Mouse (Mus musculus): Measurements from ENCODE around the gene Dgkg. TPM values are rescaled to one million over a fixed set of nuclear protein-coding genes. Genes with fewer than 3 reads are reported as not detected.
A peak's percentile ranks its signal among the peaks of the same experiment; 100 is the strongest.

The Dgkg gene
- polyA plus RNA-seq, 1 experiment = 1.5 TPM

DNA sequence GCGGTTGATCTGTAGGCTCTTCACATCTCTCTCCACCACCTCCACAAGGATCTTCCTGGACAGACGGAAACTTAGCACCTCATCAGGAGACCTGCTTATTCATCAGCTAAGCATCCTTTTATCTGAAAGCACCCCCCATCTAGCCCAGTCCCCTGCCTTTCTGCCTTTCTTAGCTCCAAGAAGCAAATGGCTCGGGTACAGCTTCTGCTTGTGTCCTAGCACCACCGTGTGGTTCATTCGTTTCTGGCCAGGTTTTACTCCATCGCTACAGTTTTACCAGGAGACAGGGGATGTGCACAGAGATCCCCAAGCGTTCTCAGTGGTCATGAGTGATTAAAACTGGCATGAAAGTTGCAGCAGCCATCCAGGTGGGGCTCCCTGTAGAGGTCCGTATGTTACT, 79.4 kb downstream of the Dgkg start:
- Histone ChIP-seq H3K27ac (ENCODE audit: insufficient read depth, low read length) (no peak overlapping the region), H3K9me3 (replicated peaks; ENCODE audit: control insufficient read depth, insufficient read depth, low read length, poor library complexity, severe bottlenecking) (no peaks in the 10 kb centered on the region), H3K9ac (ENCODE audit: low read depth, poor library complexity, severe bottlenecking) (no peak overlapping the region), H3K4me1 (ENCODE audit: control insufficient read depth, insufficient read depth, low read length) (no peaks in the 10 kb centered on the region), H3K4me3 (ENCODE audit: low read depth, low read length) (no peak overlapping the region), H3K36me3 (ENCODE audit: control insufficient read depth, insufficient read depth, low read length, poor library complexity, severe bottlenecking) (no peaks in the 10 kb centered on the region), H3K27me3 (ENCODE audit: control insufficient read depth, insufficient read depth, low read length, poor library complexity, severe bottlenecking) (no peaks in the 10 kb centered on the region)
- TF ChIP-seq CTCF (IDR thresholded peaks at IDR 0.05; ENCODE audit: low read depth, low read length) (peak; percentile 32), EP300 (IDR thresholded peaks at IDR 0.05; ENCODE audit: insufficient read depth, low read depth, low read length) (no peak)

DNA sequence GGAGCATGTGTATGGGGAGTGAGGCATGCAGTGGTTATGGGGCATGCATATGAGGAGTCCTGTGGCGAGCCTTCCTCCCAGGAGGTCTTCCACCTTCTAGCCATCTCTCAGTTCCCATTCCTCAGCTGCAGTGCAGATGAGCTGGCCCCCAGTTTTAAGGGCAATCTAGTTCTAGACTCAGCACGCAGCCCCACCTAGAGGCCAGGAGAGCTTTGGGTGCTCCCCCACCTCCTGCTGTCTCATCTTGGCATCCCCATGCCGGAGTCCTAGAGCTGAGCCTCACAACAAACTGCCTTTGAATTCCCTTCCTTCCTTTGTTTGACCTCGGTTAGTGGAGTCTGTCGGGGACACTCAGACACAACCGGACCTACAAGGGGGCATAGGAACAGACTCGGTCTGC, 82.9 kb downstream of the Dgkg start:
- Histone ChIP-seq H3K9me3 (replicated peaks; ENCODE audit: control insufficient read depth, insufficient read depth, low read length, poor library complexity, severe bottlenecking) (no peaks in the 10 kb centered on the region), H3K27ac (ENCODE audit: insufficient read depth, low read length) (no peak overlapping the region), H3K4me1 (ENCODE audit: control insufficient read depth, insufficient read depth, low read length) (no peaks in the 10 kb centered on the region), H3K4me3 (ENCODE audit: low read depth, low read length) (no peak overlapping the region), H3K9ac (ENCODE audit: low read depth, poor library complexity, severe bottlenecking) (no peak overlapping the region), H3K27me3 (ENCODE audit: control insufficient read depth, insufficient read depth, low read length, poor library complexity, severe bottlenecking) (no peaks in the 10 kb centered on the region), H3K36me3 (ENCODE audit: control insufficient read depth, insufficient read depth, low read length, poor library complexity, severe bottlenecking) (no peaks in the 10 kb centered on the region)
- no peak for TF ChIP-seq POLR2A (IDR thresholded peaks at IDR 0.05; ENCODE audit: insufficient read depth, low read length)
- TF ChIP-seq CTCF (IDR thresholded peaks at IDR 0.05; ENCODE audit: low read depth, low read length) = peak; percentile 30
- TF ChIP-seq EP300 (IDR thresholded peaks at IDR 0.05; ENCODE audit: insufficient read depth, low read depth, low read length) = no peak

DNA sequence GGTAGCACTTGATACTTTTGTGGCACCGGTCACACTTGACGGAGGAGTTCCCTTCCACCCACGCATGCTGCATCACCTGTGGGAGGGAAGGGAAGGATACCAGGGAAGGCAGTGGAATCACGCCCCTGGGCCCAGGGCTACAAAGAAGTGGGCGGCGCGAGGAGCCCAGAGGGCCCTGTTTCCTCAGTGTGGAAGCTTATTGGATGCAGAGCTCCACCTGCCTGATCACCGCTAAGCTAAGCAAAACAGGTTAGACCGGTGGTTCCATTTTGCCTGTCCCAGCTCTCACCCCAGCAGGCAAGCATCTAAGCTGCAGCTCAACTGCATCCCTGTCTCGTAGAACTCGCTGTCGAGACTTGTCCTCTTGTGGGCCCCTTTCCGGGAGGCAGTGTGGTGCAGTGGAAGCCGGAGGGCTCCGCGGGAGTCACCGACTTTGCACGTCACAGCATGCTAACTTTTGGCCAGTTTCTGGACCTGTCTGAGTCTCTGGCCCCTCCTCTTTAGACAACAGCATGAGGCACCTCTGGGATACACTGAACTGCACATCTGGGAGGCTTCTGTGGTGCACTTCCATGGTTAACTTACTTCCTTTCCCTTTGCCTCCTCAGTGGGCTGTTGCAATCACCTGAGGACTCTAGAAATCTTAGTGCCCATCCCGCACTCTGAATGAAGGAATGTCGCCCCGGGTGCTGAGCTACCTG, 84.2 kb downstream of the Dgkg start:
- no peaks in the 10 kb centered on the region for H3K27me3 ChIP-seq (ENCODE audit: control insufficient read depth, insufficient read depth, low read length, poor library complexity, severe bottlenecking)
- no peak overlapping the region for H3K9ac ChIP-seq (ENCODE audit: low read depth, poor library complexity, severe bottlenecking)
- no peaks in the 10 kb centered on the region for H3K9me3 ChIP-seq (replicated peaks; ENCODE audit: control insufficient read depth, insufficient read depth, low read length, poor library complexity, severe bottlenecking)
- no peaks in the 10 kb centered on the region for H3K4me1 ChIP-seq (ENCODE audit: control insufficient read depth, insufficient read depth, low read length)
- TF ChIP-seq POLR2A (IDR thresholded peaks at IDR 0.05; ENCODE audit: insufficient read depth, low read length) = no peak
- TF ChIP-seq EP300 (IDR thresholded peaks at IDR 0.05; ENCODE audit: insufficient read depth, low read depth, low read length) = 0 out of 2 replicates have a peak, but pooled peaks have one; percentile 53
- no peaks in the 10 kb centered on the region for H3K36me3 ChIP-seq (ENCODE audit: control insufficient read depth, insufficient read depth, low read length, poor library complexity, severe bottlenecking)
- H3K27ac ChIP-seq (ENCODE audit: insufficient read depth, low read length) = no peak overlapping the region
- H3K4me3 ChIP-seq (ENCODE audit: low read depth, low read length) = peak overlapping the region; percentile 49

DNA sequence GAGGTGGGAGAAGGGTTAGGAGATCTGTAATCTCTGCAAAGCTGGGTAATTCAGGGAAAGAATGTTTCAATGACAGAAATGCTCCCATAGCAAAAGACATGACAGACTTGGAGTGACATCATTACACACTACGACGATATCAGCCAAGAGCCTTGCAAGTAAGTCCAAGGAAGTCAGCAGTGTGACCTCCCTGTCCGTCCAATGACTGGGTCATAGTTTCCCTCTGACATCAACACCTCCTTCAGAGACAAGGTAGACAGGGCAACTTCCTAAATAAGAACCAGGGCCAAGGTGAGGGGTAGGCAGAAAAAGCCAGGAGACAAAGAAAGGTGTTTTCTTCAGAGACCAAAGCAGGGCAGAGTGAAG, 92.1 kb downstream of the Dgkg start:
- H3K4me3 ChIP-seq (ENCODE audit: low read depth, low read length) = no peak overlapping the region
- no peak overlapping the region for H3K9ac ChIP-seq (ENCODE audit: low read depth, poor library complexity, severe bottlenecking)
- TF ChIP-seq POLR2A (IDR thresholded peaks at IDR 0.05; ENCODE audit: insufficient read depth, low read length) = no peak
- TF ChIP-seq CTCF (IDR thresholded peaks at IDR 0.05; ENCODE audit: low read depth, low read length) = no peak
- no peaks in the 10 kb centered on the region for H3K27me3 ChIP-seq (ENCODE audit: control insufficient read depth, insufficient read depth, low read length, poor library complexity, severe bottlenecking)
- H3K36me3 ChIP-seq (ENCODE audit: control insufficient read depth, insufficient read depth, low read length, poor library complexity, severe bottlenecking) = no peaks in the 10 kb centered on the region
- no peaks in the 10 kb centered on the region for H3K4me1 ChIP-seq (ENCODE audit: control insufficient read depth, insufficient read depth, low read length)
- H3K27ac ChIP-seq (ENCODE audit: insufficient read depth, low read length) = no peak overlapping the region
- no peaks in the 10 kb centered on the region for H3K9me3 ChIP-seq (replicated peaks; ENCODE audit: control insufficient read depth, insufficient read depth, low read length, poor library complexity, severe bottlenecking)

DNA sequence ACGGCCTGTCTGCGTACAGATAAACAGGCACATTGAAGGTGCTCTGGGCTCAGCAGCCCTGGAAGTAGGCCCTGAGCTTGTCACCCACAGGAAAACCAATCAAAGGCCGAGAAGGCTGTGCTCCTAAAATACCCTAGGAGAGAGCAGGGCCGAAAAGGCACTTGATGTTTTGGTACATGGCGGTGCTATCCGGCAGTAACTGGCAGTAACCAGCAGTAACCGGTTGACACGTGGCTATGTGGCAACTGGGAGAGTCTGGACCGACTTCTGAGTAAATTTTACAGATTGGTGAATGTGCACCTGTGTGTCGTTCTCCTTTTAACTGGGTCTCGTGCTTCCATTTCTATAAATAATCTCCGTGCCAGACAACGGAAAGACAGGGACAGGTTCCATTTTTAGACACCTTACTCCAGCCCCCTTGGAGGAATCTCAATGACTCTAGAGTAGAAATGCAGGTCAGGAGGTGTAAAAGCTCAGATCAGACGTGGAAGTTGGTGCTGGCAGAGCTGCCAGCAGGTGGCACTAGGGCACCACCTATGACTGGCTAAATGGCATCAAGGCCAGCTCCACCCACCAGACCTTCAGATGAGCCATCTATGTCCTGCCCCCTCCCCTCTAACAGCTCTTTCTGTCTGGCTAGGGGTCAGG, 92.6 kb downstream of the Dgkg start:
- no peaks in the 10 kb centered on the region for H3K4me1 ChIP-seq (ENCODE audit: control insufficient read depth, insufficient read depth, low read length)
- H3K27me3 ChIP-seq (ENCODE audit: control insufficient read depth, insufficient read depth, low read length, poor library complexity, severe bottlenecking) = no peaks in the 10 kb centered on the region
- H3K36me3 ChIP-seq (ENCODE audit: control insufficient read depth, insufficient read depth, low read length, poor library complexity, severe bottlenecking) = no peaks in the 10 kb centered on the region
- H3K4me3 ChIP-seq (ENCODE audit: low read depth, low read length) = 0 out of 2 replicates have a peak overlapping the region, but pooled peaks have one; percentile 12
- H3K27ac ChIP-seq (ENCODE audit: insufficient read depth, low read length) = no peak overlapping the region
- no peaks in the 10 kb centered on the region for H3K9me3 ChIP-seq (replicated peaks; ENCODE audit: control insufficient read depth, insufficient read depth, low read length, poor library complexity, severe bottlenecking)
- H3K9ac ChIP-seq (ENCODE audit: low read depth, poor library complexity, severe bottlenecking) = no peak overlapping the region
- peak; percentile 90 for TF ChIP-seq CTCF (IDR thresholded peaks at IDR 0.05; ENCODE audit: low read depth, low read length)
- no peak for TF ChIP-seq EP300 (IDR thresholded peaks at IDR 0.05; ENCODE audit: insufficient read depth, low read depth, low read length)

DNA sequence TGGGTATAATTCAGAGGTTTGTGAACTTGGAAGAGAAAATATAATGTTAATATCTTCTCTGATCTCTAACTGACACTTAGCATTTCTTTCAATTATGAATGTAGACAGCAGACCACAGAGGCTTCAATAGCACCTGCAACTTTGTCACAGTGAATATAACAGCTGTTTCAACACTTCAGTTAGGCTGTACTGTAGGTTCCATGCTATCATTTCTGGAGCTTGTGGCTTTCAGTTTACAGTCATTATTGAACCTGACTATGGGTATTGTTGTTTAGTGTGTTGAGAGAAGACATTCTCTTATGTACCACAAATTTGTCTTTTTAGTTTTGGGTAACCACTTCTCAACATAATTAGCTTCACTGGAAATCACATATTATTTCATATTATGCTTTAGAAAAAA, 93.4 kb downstream of the Dgkg start:
- no peaks in the 10 kb centered on the region for H3K9me3 ChIP-seq (replicated peaks; ENCODE audit: control insufficient read depth, insufficient read depth, low read length, poor library complexity, severe bottlenecking)
- no peak overlapping the region for H3K27ac ChIP-seq (ENCODE audit: insufficient read depth, low read length)
- no peaks in the 10 kb centered on the region for H3K4me1 ChIP-seq (ENCODE audit: control insufficient read depth, insufficient read depth, low read length)
- TF ChIP-seq CTCF (IDR thresholded peaks at IDR 0.05; ENCODE audit: low read depth, low read length) = no peak
- TF ChIP-seq POLR2A (IDR thresholded peaks at IDR 0.05; ENCODE audit: insufficient read depth, low read length) = no peak
- TF ChIP-seq EP300 (IDR thresholded peaks at IDR 0.05; ENCODE audit: insufficient read depth, low read depth, low read length) = no peak
- H3K36me3 ChIP-seq (ENCODE audit: control insufficient read depth, insufficient read depth, low read length, poor library complexity, severe bottlenecking) = no peaks in the 10 kb centered on the region
- no peak overlapping the region for H3K9ac ChIP-seq (ENCODE audit: low read depth, poor library complexity, severe bottlenecking)
- H3K27me3 ChIP-seq (ENCODE audit: control insufficient read depth, insufficient read depth, low read length, poor library complexity, severe bottlenecking) = no peaks in the 10 kb centered on the region
- no peak overlapping the region for H3K4me3 ChIP-seq (ENCODE audit: low read depth, low read length)
